Mouse (Mus musculus) kidney, adult 2 months (tissue): ENCODE data around the gene Saal1.
"Not testable (repeated sequence)": the region's sequence is repeated elsewhere in the genome, so short reads cannot be mapped to it uniquely, and the experiment has no call there.

Experiments
- CTCF ChIP-seq: fragments of 200-500 bp; conservative IDR thresholded peaks from 2 replicates; pipeline ENCODE4 v1.5.1; 2011; ENCODE audit warnings: low read depth, mild to moderate bottlenecking, control low read depth, low read length, moderate library complexity, mixed read lengths; ENCODE audit not compliant: insufficient read depth, insufficient read length
- POLR2A ChIP-seq: fragments of 200-500 bp; IDR thresholded peaks from one replicate; pipeline ENCODE4 v1.6.1; 2011; ENCODE audit warnings: low read depth, low read length, control low read depth

DNA sequence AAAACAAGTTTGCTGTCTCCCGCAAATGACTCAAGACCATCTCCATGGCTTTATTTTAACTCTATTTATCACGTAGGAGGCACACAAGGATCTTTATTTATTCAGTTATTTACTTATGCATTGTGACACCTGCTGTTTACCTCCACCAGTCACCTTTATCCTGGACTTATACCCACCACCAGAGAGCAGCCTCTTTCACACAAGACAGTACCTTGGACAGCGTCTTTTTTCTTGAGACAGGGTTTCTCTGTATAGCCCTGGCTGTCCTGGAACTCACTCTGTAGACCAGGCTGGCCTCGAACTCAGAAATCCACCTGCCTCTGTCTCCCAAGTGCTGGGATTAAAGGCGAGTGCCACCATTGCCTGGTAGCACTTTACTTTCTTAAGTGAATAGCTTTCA lies 60.2 kb downstream of the Saal1 start:
- TF ChIP-seq CTCF, POLR2A: not testable (repeated sequence)
